Mouse (Mus musculus): ENCODE results near the gene Ppfia1. TPM values are rescaled to one million over a fixed set of nuclear protein-coding genes. Genes with fewer than 3 reads are reported as not detected.

The Ppfia1 gene
- polyA plus RNA-seq, 2 experiments = 13.7 to 15.4 TPM

DNA sequence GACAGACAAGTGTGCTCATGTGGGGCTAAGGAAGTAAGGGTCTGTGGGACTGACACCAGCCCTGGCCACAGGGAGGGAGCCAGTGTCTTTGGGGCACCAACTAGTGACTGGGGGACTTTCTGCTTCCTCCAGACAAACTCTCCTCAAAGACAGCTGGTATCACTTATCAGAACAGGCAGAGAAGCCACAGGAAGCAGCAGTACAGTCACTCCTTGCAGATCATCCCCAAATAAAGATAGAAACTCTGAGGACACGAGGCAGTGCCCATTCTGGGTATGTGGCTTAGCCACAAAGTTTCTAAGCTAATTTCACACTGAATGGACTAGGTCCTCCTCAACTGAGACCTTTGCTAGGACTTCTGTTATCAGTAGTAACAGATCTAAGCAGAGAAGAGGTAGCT lies 60.6 kb downstream of the Ppfia1 start:
- DNase-seq (ENCODE audit: low read depth in 3 of 3, low spot score in 3 of 3) = peak; percentile 24 to 36 (median 29)
- Histone ChIP-seq H3K4me3 (ENCODE audit: insufficient read depth in 1 of 2, low read depth in 2 of 2, low read length in 2 of 2) (no peak overlapping the region), H3K4me1 (replicated peaks; ENCODE audit: control insufficient read depth in 2 of 2, insufficient read depth in 2 of 2, low read length in 1 of 2) (peaks cover 14 to 53% of the 10 kb centered on the region in 2 experiments), H3K36me3 (replicated peaks; ENCODE audit: control insufficient read depth, insufficient read depth, low read depth) (peaks cover 17% of the 10 kb centered on the region), H3K9me3 (ENCODE audit: control insufficient read depth, low read length) (no peaks in the 10 kb centered on the region), H3K27ac (peak overlapping the region; percentile 60), H3K27me3 (ENCODE audit: control insufficient read depth, insufficient read depth, low read length) (no peaks in the 10 kb centered on the region), H3K9ac (replicated peaks) (peak overlapping the region; percentile 23; the same call in 1 of the 2 replicates), H3K4me2 (ENCODE audit: low read depth) (peak overlapping the region; percentile 17; the same call in 1 of the 2 replicates)
- TF ChIP-seq CTCF (IDR thresholded peaks at IDR 0.05; ENCODE audit: low read depth) = no peak
- peak; percentile 60 for TF ChIP-seq EP300 (IDR thresholded peaks at IDR 0.05; ENCODE audit: low read depth)
- ATAC-seq (ENCODE audit: insufficient read depth) = peak; percentile 80
- 6% methylated on average over 1 of the region's 1 CpGs for WGBS (ENCODE audit: insufficient replicate concordance)

DNA sequence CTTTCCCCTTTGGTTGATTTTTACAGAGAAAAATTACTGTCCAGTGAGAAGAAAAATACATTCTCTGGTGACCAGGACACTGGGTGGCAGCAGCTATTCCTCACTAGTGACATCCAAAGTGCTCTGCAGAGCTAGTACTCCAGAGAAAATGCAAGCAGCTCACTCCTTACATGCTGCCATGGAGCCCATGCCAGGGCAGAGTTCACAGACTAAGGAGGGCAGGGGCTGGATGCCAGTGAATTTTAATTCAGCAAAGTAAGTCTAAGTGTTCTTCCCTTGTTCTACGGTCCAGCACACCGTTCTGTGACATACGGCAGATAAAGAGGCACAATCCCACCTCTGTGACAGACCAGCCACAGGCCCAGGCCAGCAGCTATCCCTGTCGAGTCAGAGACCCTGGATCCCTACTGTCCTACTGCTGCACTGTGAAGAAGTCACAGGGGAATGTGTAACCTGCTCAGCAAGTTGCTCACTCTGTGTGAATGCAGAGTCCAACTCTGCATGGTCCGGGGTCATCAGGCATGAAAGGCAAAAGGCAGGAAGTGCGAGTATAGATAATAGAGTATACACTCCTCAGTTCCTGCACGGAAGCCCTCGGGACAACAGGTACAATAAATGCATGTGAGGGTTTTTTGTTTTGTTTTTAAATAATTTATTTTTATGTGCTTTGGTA lies 63.2 kb downstream of the Ppfia1 start:
- H3K4me3 ChIP-seq (ENCODE audit: insufficient read depth in 1 of 2, low read depth in 2 of 2, low read length in 2 of 2) = no peak overlapping the region
- no peaks in the 10 kb centered on the region for H3K27me3 ChIP-seq (ENCODE audit: control insufficient read depth, insufficient read depth, low read length)
- no peak overlapping the region for H3K4me2 ChIP-seq (ENCODE audit: low read depth)
- no peak for ATAC-seq (ENCODE audit: insufficient read depth)
- H3K9me3 ChIP-seq (ENCODE audit: control insufficient read depth, low read length) = no peaks in the 10 kb centered on the region
- TF ChIP-seq CTCF (IDR thresholded peaks at IDR 0.05; ENCODE audit: low read depth) (no peak), EP300 (IDR thresholded peaks at IDR 0.05; ENCODE audit: low read depth) (no peak)
- peaks cover 11% of the 10 kb centered on the region for H3K36me3 ChIP-seq (replicated peaks; ENCODE audit: control insufficient read depth, insufficient read depth, low read depth)
- no peak for DNase-seq (ENCODE audit: low read depth in 3 of 3, low spot score in 3 of 3)
- peaks cover 14 to 53% of the 10 kb centered on the region in 2 experiments for H3K4me1 ChIP-seq (replicated peaks; ENCODE audit: control insufficient read depth in 2 of 2, insufficient read depth in 2 of 2, low read length in 1 of 2)
- WGBS (ENCODE audit: insufficient replicate concordance) = 43% methylated on average over 8 of the region's 8 CpGs
- H3K27ac ChIP-seq = no peak overlapping the region
- no peak overlapping the region for H3K9ac ChIP-seq (replicated peaks)

DNA sequence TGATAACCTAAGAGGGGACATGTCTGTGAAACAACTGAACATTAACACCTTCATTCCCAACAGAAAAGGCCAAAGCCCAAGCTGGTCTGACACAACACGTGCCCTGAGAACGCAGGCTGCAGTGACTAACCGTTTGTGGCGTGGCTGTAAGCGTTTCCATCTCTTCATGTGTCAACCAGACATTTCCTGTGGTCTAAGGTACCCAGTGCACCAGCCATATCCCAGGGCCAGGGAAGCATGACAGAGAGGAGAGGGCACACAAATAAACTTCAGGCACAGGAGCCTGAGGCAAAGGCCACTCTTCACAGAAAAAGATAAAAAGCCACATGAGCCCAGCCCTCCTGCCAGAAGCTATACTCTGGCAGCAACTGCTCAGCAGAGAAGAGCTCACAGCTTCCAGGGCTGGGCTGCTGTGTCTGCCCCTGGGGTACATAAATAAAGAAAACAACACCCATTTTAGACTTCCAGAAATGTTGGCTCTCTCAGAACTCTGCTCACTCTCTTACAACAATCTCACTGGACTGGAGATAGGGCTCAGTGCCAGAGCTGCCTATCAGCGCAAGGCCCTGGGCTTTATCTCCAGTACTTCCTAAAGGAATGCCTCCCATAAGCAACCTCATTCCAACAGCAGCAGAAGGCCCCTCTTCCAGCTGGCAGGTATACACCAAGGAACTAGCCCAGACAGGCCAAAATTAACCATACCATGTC lies 64.3 kb downstream of the Ppfia1 start:
- 6% methylated on average over 6 of the region's 6 CpGs for WGBS (ENCODE audit: insufficient replicate concordance)
- H3K9ac ChIP-seq (replicated peaks) = no peak overlapping the region
- no peak overlapping the region for H3K4me2 ChIP-seq (ENCODE audit: low read depth)
- H3K4me1 ChIP-seq (replicated peaks; ENCODE audit: control insufficient read depth in 2 of 2, insufficient read depth in 2 of 2, low read length in 1 of 2) = peaks cover 14 to 53% of the 10 kb centered on the region in 2 experiments
- ATAC-seq (ENCODE audit: insufficient read depth) = peak; percentile 22; the same call in 1 of the 2 replicates
- DNase-seq (ENCODE audit: low read depth in 3 of 3, low spot score in 3 of 3) = no peak
- TF ChIP-seq EP300 (IDR thresholded peaks at IDR 0.05; ENCODE audit: low read depth) (no peak), CTCF (IDR thresholded peaks at IDR 0.05; ENCODE audit: low read depth) (no peak)
- no peaks in the 10 kb centered on the region for H3K27me3 ChIP-seq (ENCODE audit: control insufficient read depth, insufficient read depth, low read length)
- peak overlapping the region; percentile 23 for H3K27ac ChIP-seq
- no peak overlapping the region for H3K4me3 ChIP-seq (ENCODE audit: insufficient read depth in 1 of 2, low read depth in 2 of 2, low read length in 2 of 2)
- H3K36me3 ChIP-seq (replicated peaks; ENCODE audit: control insufficient read depth, insufficient read depth, low read depth) = peaks cover 13% of the 10 kb centered on the region
- H3K9me3 ChIP-seq (ENCODE audit: control insufficient read depth, low read length) = no peaks in the 10 kb centered on the region

DNA sequence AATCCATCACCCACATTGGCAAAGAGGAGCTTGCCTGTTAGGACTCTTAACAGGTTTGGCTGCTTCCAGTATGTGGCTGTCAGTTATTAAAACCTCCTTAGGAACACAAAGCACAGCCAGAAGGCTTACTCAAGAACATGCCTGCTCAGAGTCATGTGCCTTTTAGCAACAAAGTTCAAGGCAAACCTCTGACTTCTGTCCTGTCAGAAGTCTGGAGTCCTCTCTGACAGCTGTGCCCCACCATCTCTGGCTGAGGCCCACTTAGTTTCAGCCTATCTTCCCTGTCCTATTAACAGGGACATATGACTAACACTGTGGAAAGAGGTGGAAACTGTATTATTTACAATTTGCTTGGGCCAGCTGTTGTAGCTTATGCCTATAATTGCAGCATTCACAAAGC lies 73.2 kb downstream of the Ppfia1 start:
- no peaks in the 10 kb centered on the region for H3K27me3 ChIP-seq (ENCODE audit: control insufficient read depth, insufficient read depth, low read length)
- no peak overlapping the region for H3K9ac ChIP-seq (replicated peaks)
- H3K4me3 ChIP-seq (ENCODE audit: insufficient read depth in 1 of 2, low read depth in 2 of 2, low read length in 2 of 2) = no peak overlapping the region
- no peak for ATAC-seq (ENCODE audit: insufficient read depth)
- H3K27ac ChIP-seq = no peak overlapping the region
- H3K4me2 ChIP-seq (ENCODE audit: low read depth) = no peak overlapping the region
- H3K36me3 ChIP-seq (replicated peaks; ENCODE audit: control insufficient read depth, insufficient read depth, low read depth) = peaks cover 16% of the 10 kb centered on the region
- H3K9me3 ChIP-seq (ENCODE audit: control insufficient read depth, low read length) = no peaks in the 10 kb centered on the region
- DNase-seq (ENCODE audit: low read depth in 3 of 3, low spot score in 3 of 3) = no peak
- no peaks in the 10 kb centered on the region for H3K4me1 ChIP-seq (replicated peaks; ENCODE audit: control insufficient read depth in 2 of 2, insufficient read depth in 2 of 2, low read length in 1 of 2)
- no peak for TF ChIP-seq CTCF (IDR thresholded peaks at IDR 0.05; ENCODE audit: low read depth)
- TF ChIP-seq EP300 (IDR thresholded peaks at IDR 0.05; ENCODE audit: low read depth) = no peak

DNA sequence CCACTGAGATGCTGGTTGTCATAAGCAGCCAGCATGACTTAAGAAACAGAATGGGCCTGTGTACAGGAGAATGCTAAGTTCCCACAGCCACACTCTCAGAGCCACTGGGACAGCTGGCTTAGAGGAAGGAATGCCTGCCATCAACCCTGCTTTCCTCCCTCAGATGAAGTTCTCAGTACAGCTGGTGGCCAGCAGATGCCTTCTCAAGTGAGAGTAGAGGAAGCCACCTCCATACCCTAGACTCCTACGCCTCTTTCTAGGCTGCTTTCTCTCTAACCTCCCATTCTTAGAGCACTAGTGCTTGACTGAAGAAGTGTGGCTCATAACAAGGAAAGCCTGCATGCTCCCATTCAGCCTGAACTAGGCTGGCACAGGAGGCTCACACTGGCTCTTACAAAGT lies 74.0 kb downstream of the Ppfia1 start:
- no peak for DNase-seq (ENCODE audit: low read depth in 3 of 3, low spot score in 3 of 3)
- no peaks in the 10 kb centered on the region for H3K27me3 ChIP-seq (ENCODE audit: control insufficient read depth, insufficient read depth, low read length)
- H3K4me3 ChIP-seq (ENCODE audit: insufficient read depth in 1 of 2, low read depth in 2 of 2, low read length in 2 of 2) = no peak overlapping the region
- no peak for ATAC-seq (ENCODE audit: insufficient read depth)
- WGBS (ENCODE audit: insufficient replicate concordance) = 95% methylated on average over 1 of the region's 1 CpGs
- no peaks in the 10 kb centered on the region for H3K4me1 ChIP-seq (replicated peaks; ENCODE audit: control insufficient read depth in 2 of 2, insufficient read depth in 2 of 2, low read length in 1 of 2)
- no peak overlapping the region for H3K9ac ChIP-seq (replicated peaks)
- no peak overlapping the region for H3K4me2 ChIP-seq (ENCODE audit: low read depth)
- TF ChIP-seq CTCF (IDR thresholded peaks at IDR 0.05; ENCODE audit: low read depth) (no peak), EP300 (IDR thresholded peaks at IDR 0.05; ENCODE audit: low read depth) (no peak)
- no peaks in the 10 kb centered on the region for H3K9me3 ChIP-seq (ENCODE audit: control insufficient read depth, low read length)
- H3K27ac ChIP-seq = no peak overlapping the region
- H3K36me3 ChIP-seq (replicated peaks; ENCODE audit: control insufficient read depth, insufficient read depth, low read depth) = peaks cover 16% of the 10 kb centered on the region
